Mouse (Mus musculus) gastrocnemius, adult 8-10 months (tissue): Measurements from ENCODE around the gene Gemin5. TPM values are rescaled to one million over a fixed set of nuclear protein-coding genes. Genes with fewer than 3 reads are reported as not detected.
A peak's percentile ranks its signal among the peaks of the same experiment; 100 is the strongest.

Experiments used
- DNase-seq, 2 experiments: peaks; one replicate each; pipeline ENCODE4 v3.0.0; 2022; ENCODE audit warnings: low spot score in 2 of 2
- total RNA-seq, 4 experiments: library from RNA; stranded (reverse); gene quantifications; 2 replicates each; pipeline ENCODE4 v1.2.4; 2022

Gene Gemin5
- total RNA-seq, 4 experiments from 2014 or later, result 9.0 to 11.3 (median 10.1) TPM

GRCm38 (mm10) chr11:58171459-58172091 is 3.2 kb upstream of the Gemin5 start, which contains the start of gene Mrpl22:
Gene Mrpl22 (plus strand): TSS chr11:58171661.
- DNase-seq, result peak; percentile 87 to 91

GRCm38 (mm10) chr11:58169666-58170065 is 1.3 kb upstream of the Gemin5 start:
- no peak for DNase-seq

GRCm38 (mm10) chr11:58167822-58168166 is 545 bp downstream of the Gemin5 start:
- DNase-seq, result no peak

GRCm38 (mm10) chr11:58165072-58165471 is 3.3 kb downstream of the Gemin5 start:
- DNase-seq, result no peak

- DNase-seq, result no peak
These were observed 11.5 kb downstream of the Gemin5 start for GRCm38 (mm10) chr11:58156871-58157270.

- no peak for DNase-seq
These were observed 12.9 kb downstream of the Gemin5 start for GRCm38 (mm10) chr11:58155458-58155857.

- DNase-seq, result no peak
These were observed 22.1 kb downstream of the Gemin5 start for GRCm38 (mm10) chr11:58146241-58146640.

GRCm38 (mm10) chr11:58143704-58144426 is 24.5 kb downstream of the Gemin5 start:
- DNase-seq, result no peak

- no peak for DNase-seq
These were observed 28.9 kb downstream of the Gemin5 start for GRCm38 (mm10) chr11:58139466-58139865.

GRCm38 (mm10) chr11:58138821-58139220 is 29.5 kb downstream of the Gemin5 start:
- no peak for DNase-seq

GRCm38 (mm10) chr11:58136677-58137076 is 31.7 kb downstream of the Gemin5 start:
- DNase-seq, result peak in 1 of 2 experiments; percentile 13

- DNase-seq, result no peak
These were observed 33.0 kb downstream of the Gemin5 start for GRCm38 (mm10) chr11:58135296-58135695.

GRCm38 (mm10) chr11:58134869-58135268 is 33.5 kb downstream of the Gemin5 start:
- no peak for DNase-seq

GRCm38 (mm10) chr11:58132026-58132425 is 36.3 kb downstream of the Gemin5 start:
- DNase-seq, result no peak

GRCm38 (mm10) chr11:58129302-58129843 is 39.0 kb downstream of the Gemin5 start:
- no peak for DNase-seq

- no peak for DNase-seq
These were observed 40.8 kb downstream of the Gemin5 start for GRCm38 (mm10) chr11:58127544-58127943.

GRCm38 (mm10) chr11:58126397-58127160 is 41.8 kb downstream of the Gemin5 start:
- peak; percentile 51 to 68 for DNase-seq

GRCm38 (mm10) chr11:58125021-58125420 is 43.3 kb downstream of the Gemin5 start:
- DNase-seq, result no peak

GRCm38 (mm10) chr11:58123711-58124110 is 44.6 kb downstream of the Gemin5 start:
- DNase-seq, result no peak

GRCm38 (mm10) chr11:58121351-58121750 is 47.0 kb downstream of the Gemin5 start:
- DNase-seq, result no peak

GRCm38 (mm10) chr11:58120655-58121054 is 47.7 kb downstream of the Gemin5 start:
- no peak for DNase-seq
